Mouse (Mus musculus): ENCODE measurements around the gene Ttc9.

GRCm38 (mm10) chr12:81619302-81619701 is 11.7 kb upstream of the Ttc9 start:
- TF ChIP-seq CTCF (conservative IDR thresholded peaks at IDR 0.05 in 1 of 2, IDR thresholded peaks at IDR 0.05 in 1 of 2; ENCODE audit: low read depth in 2 of 2, low read length in 2 of 2) = peak; percentile 73 to 95
- TF ChIP-seq MYC (IDR thresholded peaks at IDR 0.05; ENCODE audit: low read depth, low read length) = no peak
- TF ChIP-seq RCOR1 (conservative IDR thresholded peaks at IDR 0.05; ENCODE audit: low read depth, low read length) = no peak
- 0 out of 2 replicates have a peak, but pooled peaks have one; percentile 25 for TF ChIP-seq JUND (conservative IDR thresholded peaks at IDR 0.05; ENCODE audit: low read depth, low read length)
- no peak for TF ChIP-seq E2F4 (IDR thresholded peaks at IDR 0.05; ENCODE audit: insufficient replicate concordance, low read depth, low read length)
- no peak for TF ChIP-seq MXI1 (IDR thresholded peaks at IDR 0.05; ENCODE audit: low read depth, low read length)
- no peak for TF ChIP-seq MAX (IDR thresholded peaks at IDR 0.05; ENCODE audit: low read length)
- TF ChIP-seq CHD2 (IDR thresholded peaks at IDR 0.05; ENCODE audit: low read length) = no peak
- no peak for TF ChIP-seq CHD1 (IDR thresholded peaks at IDR 0.05; ENCODE audit: low read depth, low read length)

Data from CH12.LX (cell line).